Mouse (Mus musculus) Patski (cell line): Measurements from ENCODE around the gene Wnt5b. TPM values are rescaled to one million over a fixed set of nuclear protein-coding genes. Genes with fewer than 3 reads are reported as not detected.

Experiments used
- ATAC-seq: fragments of 100-300 bp; one replicate; pipeline ENCODE4 v1.8.0; 2021
- CTCF ChIA-PET: fragments of 350-600 bp; sonication (Branson Sonifier 250); formaldehyde crosslinking; loops from one replicate; lab custom pipeline; 2022; ENCODE audit warnings: inconsistent platforms; lab: Charles Lee
- POLR2A ChIA-PET: fragments of 350-600 bp; sonication (Branson Sonifier 250); formaldehyde crosslinking; loops from one replicate; lab custom pipeline; 2022; ENCODE audit warnings: antibody characterized with exemption, inconsistent platforms; lab: Charles Lee
- DNase-seq: peaks from one replicate; pipeline ENCODE4 v3.0.0-alpha.2; 2011; ENCODE audit warnings: low read depth, low spot score
- H3K27me3 ChIP-seq: fragments of 371-371 bp; one replicate; pipeline ENCODE4 v1.5.1; 2021
- CTCF ChIP-seq: fragments of 100-300 bp; IDR thresholded peaks from one replicate; pipeline ENCODE4 v1.5.1; 2021
- in situ Hi-C: fragments of 300-500 bp; cut with MboI; formaldehyde crosslinking; loops from 3 replicates; pipeline ENCODE4 v1.11.1; 2018; ENCODE audit warnings: low pct_unique_long_range_greater_than_20kb, mixed read lengths
- polyA plus RNA-seq: library from polyadenylated mRNA; unstranded; gene quantifications from one replicate; pipeline ENCODE4 v1.2.3, GENCODE M21; 2021

Wnt5b gene
- polyA plus RNA-seq, 1 experiment from 2014 or later = 9.8 TPM

DNA sequence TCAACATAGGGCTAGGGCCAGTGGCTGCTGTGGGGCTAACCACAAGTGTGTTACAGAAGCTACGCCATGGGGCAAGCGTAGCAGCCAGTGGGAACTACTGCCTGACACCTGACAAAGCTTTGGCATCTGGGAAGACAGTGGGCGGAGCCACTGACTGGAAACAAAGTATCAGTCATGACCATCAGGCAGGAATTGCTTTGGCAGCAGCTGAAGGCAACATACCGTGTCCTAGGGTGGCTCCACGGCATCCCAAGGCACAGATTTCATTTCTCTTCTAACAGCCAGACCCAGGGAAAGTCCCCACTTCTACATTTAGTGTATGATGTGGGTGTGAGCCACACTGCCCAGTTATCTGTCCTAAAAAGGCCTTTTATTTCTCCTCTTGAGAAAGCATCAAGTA lies 17.6 kb downstream of the Wnt5b start:
- ChIA-PET CTCF (interaction anchor here (1.7 to 2.0 kb wide), 2 partner anchors 13 to 54 kb away, joined by 3 to 5 read pairs; no protein-coding TSS in a partner anchor), POLR2A (no interaction called here)
- ATAC-seq (peak; percentile 85), DNase-seq (peak; percentile 85)
- no peaks in the 10 kb centered on the region for H3K27me3 ChIP-seq
- TF ChIP-seq CTCF = no peak
- in situ Hi-C loops = no loop called here

DNA sequence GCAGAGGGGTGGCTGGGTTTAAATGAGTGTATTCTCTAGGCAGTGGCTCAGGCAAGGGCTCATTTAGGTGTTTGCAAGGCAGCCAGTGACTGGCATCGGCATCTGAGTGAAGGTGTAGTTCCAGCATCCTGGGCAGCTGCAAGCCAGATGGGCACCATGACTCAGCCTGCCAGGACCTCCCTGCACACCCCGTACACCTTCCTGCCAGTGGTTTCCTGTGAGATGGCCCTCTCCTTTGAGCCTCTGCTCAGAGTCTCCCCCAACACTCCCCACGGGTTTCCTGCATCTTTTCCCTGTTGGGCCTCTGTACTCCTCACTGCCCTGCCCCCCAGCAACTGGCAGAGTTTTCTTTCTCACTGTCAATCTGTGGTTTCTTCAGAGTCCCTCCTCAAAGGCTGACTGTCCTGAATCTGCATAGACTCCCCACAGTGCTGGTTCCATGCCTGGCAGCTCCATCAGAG lies 22.2 kb downstream of the Wnt5b start:
- ChIA-PET POLR2A (no interaction called here), CTCF (no interaction called here)
- no peak for ATAC-seq
- in situ Hi-C loops = no loop called here
- DNase-seq = no peak
- H3K27me3 ChIP-seq = no peaks in the 10 kb centered on the region
- no peak for TF ChIP-seq CTCF

DNA sequence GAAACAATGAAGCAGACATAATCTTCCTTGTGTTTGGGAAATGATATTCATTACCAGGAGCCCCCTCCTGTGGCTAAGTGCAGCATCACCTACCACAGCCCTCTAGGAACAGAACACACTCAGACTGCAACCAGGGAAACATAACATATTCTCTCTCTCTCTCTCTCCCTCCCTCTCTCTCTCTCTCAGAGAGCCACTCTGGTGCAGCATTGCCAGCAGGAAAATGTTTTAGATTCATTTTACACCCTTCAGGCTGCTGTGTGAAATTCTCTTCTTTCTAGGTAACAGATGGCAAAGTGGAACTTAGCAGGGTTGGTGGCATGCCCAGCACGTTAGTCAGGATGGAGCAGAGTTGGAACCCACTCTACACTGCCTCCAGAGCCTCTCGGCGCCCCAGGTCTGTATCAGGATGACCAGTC lies 22.7 kb downstream of the Wnt5b start:
- no peak for TF ChIP-seq CTCF
- ChIA-PET CTCF (no interaction called here), POLR2A (no interaction called here)
- no peaks in the 10 kb centered on the region for H3K27me3 ChIP-seq
- ATAC-seq (no peak), DNase-seq (no peak)
- in situ Hi-C loops = no loop called here

DNA sequence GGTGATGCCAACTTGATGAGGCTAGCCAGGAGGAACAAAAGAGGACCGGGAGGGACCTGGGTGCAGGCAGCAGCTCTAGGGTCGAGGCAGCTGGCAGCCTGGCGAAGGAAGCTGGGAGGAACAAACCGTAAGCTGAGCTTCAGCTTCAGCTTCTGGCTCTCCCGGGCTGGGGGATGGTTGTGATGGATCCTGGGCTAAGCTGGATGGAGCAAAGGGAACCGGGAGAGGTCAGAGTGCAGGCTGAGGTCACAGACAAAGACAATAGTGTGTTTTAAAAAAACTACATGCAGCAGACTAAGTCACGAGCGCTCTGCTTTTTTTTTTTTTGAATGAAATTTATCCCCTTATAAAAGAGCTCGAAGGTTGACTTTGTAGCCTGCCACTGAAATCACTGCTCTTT lies 23.4 kb downstream of the Wnt5b start:
- DNase-seq (no peak), ATAC-seq (no peak)
- ChIA-PET POLR2A (interaction anchor here (1.2 kb wide), 1 partner anchor 12 kb away, joined by 4 read pairs; no protein-coding TSS in a partner anchor), CTCF (no interaction called here)
- H3K27me3 ChIP-seq = no peaks in the 10 kb centered on the region
- in situ Hi-C loops = no loop called here
- TF ChIP-seq CTCF = no peak

DNA sequence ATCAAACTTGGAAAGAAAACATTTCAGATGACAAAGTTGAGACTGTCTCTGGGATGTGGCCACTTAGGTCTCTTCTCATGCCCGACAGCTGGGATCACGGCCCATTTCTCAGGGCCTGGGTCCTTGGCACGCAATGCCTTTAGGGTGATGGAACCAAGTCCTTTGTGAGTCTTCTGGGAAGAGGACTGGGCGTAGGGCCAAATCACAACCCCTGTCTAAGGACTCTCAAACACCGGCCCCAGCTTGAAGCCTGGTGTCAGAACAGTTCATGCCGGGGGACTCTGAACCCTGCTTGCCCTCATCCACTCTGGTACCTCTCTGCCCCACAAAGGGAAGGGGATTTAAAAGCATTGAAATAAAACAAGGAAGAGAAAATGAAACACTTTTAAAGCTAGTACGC lies 30.1 kb downstream of the Wnt5b start:
- in situ Hi-C loops = no loop called here
- no peak for TF ChIP-seq CTCF
- no peaks in the 10 kb centered on the region for H3K27me3 ChIP-seq
- ATAC-seq (no peak), DNase-seq (no peak)
- CTCF ChIA-PET = interaction anchor here (1.6 kb wide), 1 partner anchor 16 kb away, joined by 4 read pairs; no protein-coding TSS in a partner anchor
- POLR2A ChIA-PET = no interaction called here

DNA sequence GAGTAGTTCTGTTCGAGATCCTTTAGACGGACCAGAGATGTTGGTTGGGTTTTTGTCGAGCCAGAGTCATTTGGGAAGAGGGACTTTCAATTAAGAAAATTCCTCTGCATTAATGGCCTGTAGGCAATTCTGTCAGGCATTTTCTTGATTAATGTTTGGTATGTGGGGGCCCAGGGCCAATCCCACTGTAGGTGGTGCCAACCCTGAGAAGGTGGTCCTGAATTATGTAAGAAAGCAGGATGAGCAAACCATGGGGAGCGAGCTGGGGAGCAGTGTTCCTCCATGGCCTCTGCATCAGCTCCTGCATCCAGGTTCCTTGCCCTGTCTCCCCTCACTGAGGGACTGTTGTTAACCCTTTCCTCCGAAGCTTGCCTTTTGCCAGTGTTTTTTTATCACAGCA lies 30.7 kb downstream of the Wnt5b start:
- no peak for TF ChIP-seq CTCF
- no peak for DNase-seq
- no peaks in the 10 kb centered on the region for H3K27me3 ChIP-seq
- ChIA-PET CTCF (no interaction called here), POLR2A (interaction anchor here (0.6 kb wide), 1 partner anchor 38 kb away, joined by 6 read pairs; no protein-coding TSS in a partner anchor)
- in situ Hi-C loops = no loop called here
- ATAC-seq = no peak

DNA sequence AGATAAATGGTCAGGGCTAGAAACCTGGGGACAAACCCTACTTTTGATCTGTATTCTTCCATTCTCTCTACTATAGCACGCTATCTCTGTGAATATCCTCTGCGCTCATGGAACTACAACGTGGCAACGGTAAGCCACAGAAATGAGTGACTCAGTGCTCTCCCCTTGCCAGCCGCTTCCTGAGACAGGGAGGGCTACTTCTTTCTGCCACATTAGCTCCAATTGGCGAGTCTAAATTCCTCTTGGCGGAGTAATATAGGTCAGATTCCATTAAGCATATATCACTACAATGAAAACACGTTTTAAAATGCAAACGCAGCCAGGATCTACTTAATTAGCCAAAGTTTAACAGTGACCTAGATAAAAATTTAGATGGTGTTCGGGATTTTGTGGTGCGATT lies 31.4 kb downstream of the Wnt5b start:
- CTCF ChIA-PET = no interaction called here
- POLR2A ChIA-PET = no interaction called here
- ATAC-seq (peak; percentile 73), DNase-seq (no peak)
- H3K27me3 ChIP-seq = no peaks in the 10 kb centered on the region
- TF ChIP-seq CTCF = no peak
- in situ Hi-C loops = no loop called here

DNA sequence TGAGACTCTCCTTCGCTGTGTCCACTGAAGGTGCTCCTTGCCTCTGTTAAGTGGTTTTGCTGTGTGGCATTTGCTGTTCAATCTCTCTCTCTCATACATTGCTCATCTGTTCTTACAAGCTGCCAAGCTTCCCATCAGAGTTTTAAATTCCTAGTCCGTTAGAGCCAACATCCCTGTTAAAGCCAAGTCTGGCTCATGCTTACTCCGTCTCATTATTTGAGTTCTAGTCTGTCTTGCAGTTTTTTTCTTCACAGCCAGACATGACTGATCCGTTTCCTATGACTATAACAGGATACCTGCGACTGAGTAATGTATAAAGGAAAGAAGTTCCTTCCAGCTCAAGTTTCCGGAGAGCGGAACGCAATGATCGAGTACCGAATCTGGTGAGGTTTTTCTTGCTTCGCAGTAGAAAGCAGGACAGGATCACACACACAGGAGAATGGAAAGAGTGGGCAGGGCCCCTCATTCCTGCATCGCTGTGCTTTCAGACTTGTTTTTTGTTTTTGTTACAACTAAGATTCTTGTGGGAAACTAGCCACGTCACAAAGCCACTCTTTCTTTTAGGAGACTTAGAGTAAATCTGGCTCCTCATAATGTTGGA lies 34.6 kb downstream of the Wnt5b start:
- in situ Hi-C loops = no loop called here
- ChIA-PET CTCF (interaction anchor here (1.8 kb wide), 1 partner anchor 37 kb away, joined by 5 read pairs; no protein-coding TSS in a partner anchor), POLR2A (interaction anchor here (1.0 kb wide), 1 partner anchor 11 kb away, joined by 4 read pairs; no protein-coding TSS in a partner anchor)
- ATAC-seq (no peak), DNase-seq (no peak)
- H3K27me3 ChIP-seq = no peaks in the 10 kb centered on the region
- no peak for TF ChIP-seq CTCF

DNA sequence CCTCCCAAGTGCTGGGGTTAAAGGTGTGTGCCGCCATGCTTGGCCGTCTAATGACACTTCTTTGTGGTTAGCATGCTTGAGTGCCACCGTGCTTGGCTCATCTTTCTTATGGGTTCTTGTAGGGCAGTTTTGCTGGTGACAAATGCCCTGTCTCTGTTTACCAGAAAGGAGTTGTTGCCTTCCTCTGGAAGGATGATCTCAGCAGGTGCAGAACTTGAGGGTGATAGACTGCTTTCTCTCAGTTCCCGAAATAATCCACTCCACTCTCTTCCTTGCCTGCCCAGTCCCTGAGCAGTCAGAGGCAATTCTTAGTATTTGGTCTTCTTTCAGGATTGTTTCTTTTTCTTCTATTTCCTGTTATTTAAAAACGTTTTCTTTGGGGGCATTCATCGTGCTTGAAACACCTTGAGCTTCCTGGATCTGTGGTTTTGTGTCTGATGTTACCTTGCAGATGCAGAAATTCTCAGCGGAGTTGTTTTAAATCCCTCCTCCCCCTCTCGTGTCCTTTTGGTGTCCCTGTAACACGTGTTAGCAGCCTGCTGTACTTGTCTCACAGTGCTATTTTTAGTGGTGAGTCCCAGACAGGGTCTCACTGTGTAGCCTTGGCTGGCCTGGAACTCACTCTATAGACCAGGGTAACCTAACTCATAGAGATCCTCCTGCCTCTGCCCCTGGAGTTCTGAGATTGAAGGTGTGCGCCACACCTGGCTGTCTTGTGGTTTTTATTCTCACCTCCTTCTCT lies 35.3 kb downstream of the Wnt5b start:
- ChIA-PET CTCF (interaction anchor here (1.1 to 1.8 kb wide), 2 partner anchors 15 to 37 kb away, joined by 3 to 5 read pairs; no protein-coding TSS in a partner anchor), POLR2A (interaction anchor here (1.0 kb wide), 1 partner anchor 12 kb away, joined by 4 read pairs; no protein-coding TSS in a partner anchor)
- ATAC-seq (peak; percentile 40), DNase-seq (peak; percentile 71)
- TF ChIP-seq CTCF = no peak
- in situ Hi-C loops = no loop called here
- H3K27me3 ChIP-seq = no peaks in the 10 kb centered on the region

DNA sequence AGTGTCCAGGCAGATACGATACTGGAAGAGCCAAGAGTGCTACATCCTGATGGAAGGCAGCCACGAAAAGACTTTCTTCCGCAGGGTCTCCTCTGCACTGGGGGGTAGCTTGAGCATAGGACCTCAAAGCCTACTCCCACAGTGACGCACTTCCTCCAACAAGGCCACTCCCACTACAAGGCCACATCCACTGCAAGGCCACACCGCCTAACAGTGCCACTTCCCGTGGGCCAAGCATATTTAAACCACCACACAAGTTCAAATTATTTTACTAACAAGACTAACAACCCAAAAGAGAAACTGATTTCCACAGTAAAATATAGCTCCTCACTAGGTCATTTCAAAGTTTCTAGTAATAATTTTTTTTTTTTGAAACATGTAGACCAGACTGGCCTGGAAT lies 35.9 kb downstream of the Wnt5b start:
- in situ Hi-C loops = no loop called here

More for the DNA sequence above, 35.9 kb downstream of the Wnt5b start:
- H3K27me3 ChIP-seq = no peaks in the 10 kb centered on the region
- DNase-seq (no peak), ATAC-seq (no peak)
- no peak for TF ChIP-seq CTCF
- POLR2A ChIA-PET = no interaction called here
- CTCF ChIA-PET = interaction anchor here (1.1 to 1.8 kb wide), 2 partner anchors 14 to 36 kb away, joined by 3 to 5 read pairs; no protein-coding TSS in a partner anchor
